Mouse (Mus musculus) G1E (cell line): ENCODE data around the gene Slc25a25.

ENCODE experiments used
- CTCF ChIP-seq: IDR thresholded peaks from 2 replicates; pipeline ENCODE4 v1.5.1; 2012; ENCODE audit warnings: low read depth, low read length, inconsistent platforms, mixed read lengths
- GATA1 ChIP-seq: IDR thresholded peaks from 2 replicates; pipeline ENCODE4 v1.6.1; 2012; ENCODE audit warnings: borderline replicate concordance, low read length, inconsistent platforms, mixed read lengths
- POLR2AphosphoS5 ChIP-seq: IDR thresholded peaks from 2 replicates; pipeline ENCODE4 v1.6.1; 2012; ENCODE audit warnings: low read depth, low read length, inconsistent platforms; ENCODE audit not compliant: insufficient replicate concordance

DNA sequence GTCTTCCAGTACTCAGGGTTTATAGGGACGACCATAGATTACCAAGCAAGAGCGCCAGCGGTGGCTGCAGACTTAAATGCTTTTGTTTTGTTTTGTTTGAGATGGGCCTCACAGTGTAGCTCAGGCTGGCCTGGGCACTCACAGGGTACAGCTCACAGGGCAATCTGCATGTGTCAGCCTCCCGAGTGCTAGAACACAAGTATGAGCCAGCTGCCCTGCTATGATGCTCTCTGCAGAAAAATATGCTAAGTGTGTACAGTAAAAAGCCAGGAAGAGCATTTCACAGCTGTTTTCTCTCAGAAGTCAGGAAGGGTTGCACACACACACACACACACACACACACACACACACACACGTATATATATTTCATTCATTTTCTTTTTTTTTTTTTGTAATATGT is 49.2 kb upstream of the Slc25a25 start:
- TF ChIP-seq CTCF = no peak
- no peak for TF ChIP-seq GATA1
- no peak for TF ChIP-seq POLR2AphosphoS5
